Mouse (Mus musculus) lung, postnatal 14 days (tissue): ENCODE data around the gene Msrb2.

Experiments
- DNase-seq: peaks from one replicate; pipeline ENCODE4 v3.0.0; 2021

Msrb2 gene

DNA sequence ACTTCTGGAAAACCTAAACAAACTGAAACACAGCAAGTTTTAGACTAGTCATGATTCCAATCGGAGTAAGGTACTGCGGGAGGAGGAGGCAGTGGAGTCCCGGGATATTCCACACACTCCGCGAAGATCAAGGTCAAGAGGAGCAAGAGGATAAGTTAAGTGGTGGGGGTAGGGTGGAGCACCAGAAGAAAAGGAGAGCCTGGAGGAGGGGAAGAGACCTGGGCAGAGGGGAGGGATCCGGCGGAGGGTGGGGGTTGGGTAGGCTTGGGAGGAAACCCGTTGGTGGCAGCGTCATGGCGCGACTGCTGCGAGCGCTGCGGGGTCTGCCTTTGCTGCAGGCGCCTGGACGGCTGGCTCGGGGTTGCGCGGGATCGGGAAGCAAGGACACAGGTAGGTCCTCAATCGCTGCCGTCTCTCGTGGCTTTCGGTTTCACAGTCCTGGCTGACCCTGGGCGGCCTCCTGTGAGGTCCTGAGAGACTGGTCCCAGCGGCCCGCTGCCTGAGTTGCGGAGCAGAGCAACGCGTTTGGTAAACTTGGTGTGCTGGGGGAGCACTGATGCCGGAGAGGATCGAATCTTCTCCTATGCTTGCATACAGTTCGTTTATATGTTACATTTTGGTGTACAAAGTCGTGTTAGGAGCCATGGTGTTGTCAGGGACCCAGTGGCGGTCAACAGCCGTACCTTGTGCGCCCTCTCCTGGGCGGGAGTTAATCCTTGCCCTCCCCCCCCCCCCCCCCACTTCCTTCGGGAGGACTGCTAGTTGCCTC, at the start of gene Msrb2:
Gene Msrb2 (plus strand): TSS at position 51 of the 769 bp plus-strand sequence.
- peak; percentile 81 for DNase-seq

DNA sequence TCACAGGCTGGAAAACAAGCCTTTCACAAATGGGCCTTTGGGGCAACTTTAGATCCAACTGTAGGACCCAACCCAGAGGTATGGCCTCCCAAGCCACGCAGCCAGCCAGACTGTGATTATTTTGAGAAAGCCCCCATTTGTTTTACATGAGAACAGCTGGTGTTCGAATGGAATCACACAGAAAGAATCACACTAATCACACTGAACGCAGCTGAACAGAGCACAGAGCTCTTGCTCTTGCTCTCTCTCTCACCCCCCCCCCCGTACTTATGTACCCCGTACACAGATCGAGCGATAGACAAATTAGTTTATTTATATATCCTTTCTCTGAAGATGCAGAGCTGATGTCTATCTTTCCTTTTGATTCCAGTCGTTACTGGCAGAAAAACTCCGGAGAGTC, 48.8 kb upstream of the Msrb2 start:
- DNase-seq, result no peak

DNA sequence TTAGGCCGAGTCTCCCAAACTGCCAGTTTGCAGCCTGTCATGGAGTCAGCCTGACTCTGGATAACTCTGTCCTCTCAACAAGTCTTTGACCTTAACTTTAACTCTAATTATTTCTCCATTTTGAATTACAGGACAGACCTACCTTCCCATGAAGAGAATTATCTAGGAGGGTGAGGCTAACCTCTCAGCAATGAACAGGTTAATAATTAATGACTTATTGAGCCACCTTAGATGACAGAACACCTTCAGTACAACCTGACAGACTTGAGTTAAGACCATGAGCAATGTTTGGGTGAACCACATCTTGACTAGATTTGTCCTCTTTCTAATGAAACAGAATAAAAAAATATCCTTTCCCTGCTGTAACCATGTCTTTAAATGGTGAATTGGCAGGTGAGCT, 44.9 kb upstream of the Msrb2 start:
- DNase-seq, result no peak

DNA sequence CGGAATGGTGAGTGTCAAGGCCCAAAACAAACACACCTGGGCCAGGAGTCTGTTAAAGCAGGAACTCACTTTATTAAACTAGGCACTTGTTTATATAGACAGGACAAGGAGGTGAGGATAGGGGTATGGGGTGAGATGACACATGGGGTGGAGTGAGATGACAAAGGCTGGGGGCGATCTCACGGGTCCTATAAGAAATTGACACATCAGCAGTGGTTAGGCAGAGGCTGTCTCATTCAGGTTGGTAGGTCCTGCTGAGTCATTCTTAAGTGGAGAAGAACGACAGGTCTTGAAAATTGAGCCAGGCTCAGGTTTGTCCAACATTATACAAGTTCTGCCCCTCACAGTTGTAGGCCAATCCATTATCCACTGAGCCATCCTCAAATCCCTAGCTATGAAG, 43.4 kb upstream of the Msrb2 start:
- no peak for DNase-seq

DNA sequence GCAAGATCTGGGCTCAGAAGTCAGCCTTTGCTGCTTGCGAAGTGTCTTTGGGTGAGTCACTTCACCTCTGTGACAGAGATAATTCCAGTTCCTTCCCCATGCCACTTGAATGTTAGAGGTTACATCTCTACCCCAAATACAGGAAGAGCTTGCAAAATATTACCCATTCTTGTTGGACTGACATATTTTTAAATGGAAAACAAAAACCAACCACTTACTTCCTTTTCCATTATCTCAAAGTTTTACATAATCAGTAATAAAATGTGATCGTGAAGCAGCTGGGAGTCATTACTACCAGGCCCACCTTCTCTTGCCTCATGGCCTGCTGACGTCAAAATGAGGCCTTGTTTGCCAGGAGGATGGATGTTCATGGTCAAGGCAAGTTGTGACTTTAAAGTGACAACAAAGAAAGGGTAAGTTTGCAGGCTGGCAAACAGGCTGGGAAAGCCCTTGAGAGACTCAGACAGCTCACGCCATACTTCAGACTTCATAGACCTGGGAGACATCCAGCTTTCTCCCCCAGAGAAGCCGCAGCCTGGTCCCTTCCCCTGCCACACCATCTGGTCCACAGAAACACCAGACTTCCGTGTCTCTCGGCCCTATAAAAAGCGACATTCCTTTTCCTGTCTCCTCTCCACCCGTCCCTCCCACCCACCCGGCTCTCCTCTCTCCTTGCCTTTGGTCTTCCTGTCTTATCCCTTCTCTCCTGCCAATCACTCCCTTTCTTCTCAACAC, 27.2 kb upstream of the Msrb2 start:
- DNase-seq, result peak; percentile 45

DNA sequence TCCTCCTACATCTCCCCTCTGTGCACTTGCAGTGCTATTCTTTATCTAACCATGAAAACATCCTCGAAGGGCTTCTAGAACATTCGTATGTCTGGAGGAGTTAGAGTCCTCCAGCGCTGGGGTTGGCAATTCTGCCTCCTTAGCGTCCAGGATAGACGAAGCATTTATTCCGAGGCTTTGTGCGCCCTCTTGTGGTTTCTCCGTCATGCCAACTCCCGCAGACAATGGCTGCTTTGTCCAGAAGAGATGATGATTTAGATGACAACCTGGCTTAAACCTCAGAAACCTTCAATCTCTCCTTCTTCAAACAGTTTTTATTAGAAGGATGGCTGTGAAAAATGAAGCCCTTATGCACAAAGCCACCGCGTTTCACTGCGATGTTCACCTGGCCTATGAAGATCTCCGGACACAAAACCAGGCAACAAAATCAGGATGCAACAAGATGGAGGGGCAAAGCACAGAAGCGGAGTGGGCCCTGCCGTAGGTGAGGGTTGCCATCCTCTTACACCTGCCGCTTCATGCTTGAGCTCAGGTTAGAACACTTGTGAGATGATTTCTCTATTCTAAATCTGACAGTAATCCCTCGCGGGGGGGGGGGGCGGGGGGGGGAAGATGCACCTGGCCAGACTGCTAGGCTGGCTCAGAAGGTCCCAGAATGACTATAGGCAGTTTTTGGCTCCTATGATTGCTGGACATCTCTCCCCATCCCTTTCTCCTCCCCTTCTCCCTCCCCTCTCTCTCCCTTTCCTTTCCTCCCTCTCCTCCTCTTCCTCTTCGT, 26.4 kb upstream of the Msrb2 start:
- peak; percentile 95 for DNase-seq

DNA sequence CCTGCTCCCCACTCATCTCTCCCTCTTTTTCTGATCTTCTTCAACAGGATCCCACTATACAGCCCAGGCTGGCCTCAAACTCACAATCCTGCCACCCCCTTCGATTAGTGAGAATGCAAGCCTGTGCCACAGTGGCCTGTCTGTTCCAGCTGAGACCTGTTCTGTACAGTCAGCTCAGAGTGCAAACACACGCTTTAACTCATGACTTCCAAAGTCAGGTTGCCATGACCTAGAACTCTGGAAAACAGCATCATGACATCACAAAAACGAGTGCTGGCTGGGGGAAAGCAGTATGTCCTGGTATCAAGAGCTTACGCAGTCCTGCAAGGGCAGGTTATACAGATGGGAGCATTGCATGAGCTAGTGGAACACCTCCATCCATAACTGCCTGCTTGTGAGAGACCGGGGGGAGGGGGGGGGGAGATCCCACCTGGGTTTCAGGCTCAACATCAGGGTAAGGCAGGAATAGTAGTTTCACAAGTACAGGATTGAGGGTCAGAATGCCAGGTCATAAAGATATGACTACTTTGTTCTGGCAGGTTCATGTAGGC, 25.8 kb upstream of the Msrb2 start:
- no peak for DNase-seq

DNA sequence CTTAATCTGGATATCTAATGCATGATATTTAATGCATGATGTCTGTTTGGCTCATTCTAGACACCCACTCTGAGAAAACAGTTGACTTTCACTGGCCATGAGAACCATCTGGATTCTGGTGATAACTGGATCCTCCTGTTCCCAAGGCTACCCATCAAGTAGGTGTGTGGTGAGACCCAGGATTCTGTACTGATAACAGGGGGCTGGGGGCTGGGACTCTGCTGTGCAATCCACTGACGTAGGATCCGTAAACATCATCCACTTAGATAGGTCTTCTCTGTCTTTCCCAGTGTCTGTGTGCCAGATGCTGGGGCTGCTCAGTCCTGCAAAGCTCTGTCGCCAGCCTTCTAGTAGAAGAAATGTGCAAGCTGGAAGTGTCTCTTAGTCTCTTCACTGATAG, 22.8 kb upstream of the Msrb2 start:
- DNase-seq, result no peak

DNA sequence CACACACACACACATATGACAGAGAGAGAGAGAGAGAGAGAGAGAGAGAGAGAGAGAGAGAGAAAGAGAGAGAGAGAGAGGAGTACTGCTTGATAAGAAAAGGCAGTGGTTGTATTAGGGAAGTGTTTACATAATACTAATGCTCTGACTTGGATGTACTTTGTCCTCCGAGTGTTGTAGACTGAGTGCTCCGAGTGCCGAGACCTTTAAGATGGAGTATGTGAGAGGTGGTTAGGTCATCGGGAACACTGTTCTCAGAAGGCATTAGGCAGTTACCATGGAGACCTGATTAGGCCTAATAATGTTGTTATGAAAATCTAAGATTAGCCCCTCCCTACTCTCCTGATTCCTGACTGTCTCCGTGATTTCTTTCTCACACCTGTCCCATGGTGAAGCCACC, 21.1 kb upstream of the Msrb2 start:
- DNase-seq, result no peak

DNA sequence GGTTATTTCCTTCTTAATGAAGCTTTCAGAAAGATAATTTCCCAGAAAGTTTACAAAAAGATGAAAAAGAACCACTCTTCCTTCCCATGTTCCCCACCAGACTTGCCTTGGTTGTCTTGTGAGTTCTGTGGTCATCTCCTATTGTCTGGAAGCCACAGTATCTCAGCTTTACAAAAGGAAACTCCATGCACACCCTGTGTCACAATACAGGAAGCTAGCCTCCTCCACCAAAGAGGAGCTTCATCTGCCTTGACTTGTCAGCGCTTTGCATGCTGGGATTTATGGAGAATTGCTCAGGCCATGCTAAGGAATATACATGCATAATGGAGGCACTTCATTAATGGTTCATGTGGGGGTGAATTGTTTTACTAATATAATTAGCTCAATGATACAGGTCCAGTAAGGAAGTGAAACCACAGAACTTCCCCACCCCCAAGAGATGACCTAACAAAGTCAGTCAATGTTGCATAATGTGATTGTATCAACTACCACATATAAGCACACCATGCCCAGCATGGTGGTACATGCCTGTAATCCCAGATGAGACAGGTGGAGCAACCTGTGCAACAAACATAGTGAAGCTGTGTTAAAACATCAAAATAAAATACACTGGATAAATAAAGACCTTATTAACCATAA, 19.5 kb upstream of the Msrb2 start:
- no peak for DNase-seq

DNA sequence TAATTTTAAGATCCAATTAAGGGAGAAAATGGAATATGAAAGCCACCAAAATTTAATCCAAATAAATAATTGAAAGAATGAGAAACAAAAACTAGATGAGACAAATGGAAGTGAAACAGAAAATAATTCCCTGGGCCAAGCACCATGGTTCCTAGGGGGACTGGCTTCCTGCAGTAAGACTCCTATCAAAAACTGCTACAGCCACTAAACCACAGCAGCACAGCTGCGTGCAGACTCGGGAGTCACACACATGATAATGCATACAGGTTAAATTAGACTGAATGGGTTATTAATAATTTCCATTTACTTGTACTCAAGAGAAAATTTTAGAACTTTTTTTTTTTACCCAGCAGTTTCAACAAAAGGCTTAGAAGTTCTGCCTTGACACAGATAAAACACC, 18.1 kb upstream of the Msrb2 start:
- no peak for DNase-seq

DNA sequence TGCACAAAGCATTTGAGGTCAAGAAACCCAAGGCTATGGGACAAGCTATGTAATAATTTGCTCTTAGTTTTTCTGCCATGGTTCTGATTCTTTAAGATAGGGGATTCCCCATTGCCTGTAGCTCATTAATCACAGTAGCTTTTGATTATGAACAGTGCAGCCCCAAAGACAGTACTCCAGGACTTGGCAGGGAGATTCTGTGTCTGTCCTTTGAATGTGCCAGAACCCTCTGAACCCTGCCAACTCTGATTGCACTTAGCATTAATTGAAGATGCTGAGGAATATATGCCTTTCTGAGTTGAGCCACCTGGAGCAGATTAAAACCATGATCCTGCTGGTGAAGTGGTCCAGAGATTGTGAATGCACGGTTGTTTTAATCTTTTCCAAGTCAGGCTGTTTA, 8.4 kb upstream of the Msrb2 start:
- DNase-seq, result no peak

DNA sequence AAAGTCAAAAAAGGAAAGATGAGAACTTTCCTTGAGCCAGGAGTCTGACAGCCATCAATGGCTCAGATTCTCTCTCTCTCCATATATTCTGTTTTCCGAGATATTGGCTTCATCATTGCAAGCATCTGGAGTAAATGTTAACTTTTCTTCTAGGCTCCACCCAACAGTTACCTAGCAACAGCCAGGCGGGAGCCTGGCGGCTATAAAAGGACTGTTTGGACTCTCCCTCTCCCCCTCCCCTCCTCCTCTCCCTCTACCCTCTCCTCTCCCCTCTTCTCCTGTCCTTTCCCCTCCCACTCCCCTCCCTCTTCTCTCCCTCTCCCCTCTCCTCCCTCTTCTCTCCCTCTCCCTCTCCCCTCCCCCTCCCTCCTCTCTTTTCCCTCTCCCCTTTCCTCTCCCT, 4.8 kb upstream of the Msrb2 start:
- DNase-seq, result no peak

DNA sequence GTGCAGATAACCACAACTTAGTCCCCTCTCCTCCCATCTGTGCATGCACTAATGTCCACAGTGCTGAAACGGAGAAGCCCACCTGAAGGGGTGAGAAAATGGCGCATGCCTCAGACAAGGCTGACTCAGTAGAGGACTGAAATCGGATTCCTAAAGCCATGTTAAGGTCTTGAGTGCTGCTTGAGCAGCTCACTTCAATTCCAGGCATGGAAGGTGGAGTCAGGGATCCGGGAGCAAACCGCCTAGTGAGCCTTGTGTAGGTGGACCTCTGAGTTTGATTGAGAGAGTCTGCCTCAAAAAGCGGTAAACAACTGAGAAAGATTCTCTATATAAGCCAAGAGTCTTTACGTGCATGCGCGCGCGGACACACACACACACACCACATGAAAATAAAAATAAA, 4.1 kb upstream of the Msrb2 start:
- no peak for DNase-seq

DNA sequence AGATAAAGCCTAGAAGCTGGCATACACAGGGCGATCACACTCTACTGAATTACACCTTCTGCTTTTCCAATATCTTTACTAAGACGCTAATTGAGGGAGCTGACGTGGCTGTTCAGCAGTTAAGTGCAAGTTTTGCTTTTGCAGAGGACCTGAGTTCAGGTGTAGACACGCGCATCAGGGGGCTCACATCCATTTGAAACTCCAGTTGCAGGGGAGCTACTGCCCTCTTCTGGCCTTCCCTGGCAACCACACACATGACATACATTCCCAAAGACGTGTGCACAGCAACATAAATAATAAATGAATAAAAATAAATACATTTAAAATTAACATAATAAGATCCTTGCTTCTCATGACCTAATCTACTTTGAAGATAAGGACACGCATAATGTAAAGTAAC, 2.5 kb downstream of the Msrb2 start:
- no peak for DNase-seq

DNA sequence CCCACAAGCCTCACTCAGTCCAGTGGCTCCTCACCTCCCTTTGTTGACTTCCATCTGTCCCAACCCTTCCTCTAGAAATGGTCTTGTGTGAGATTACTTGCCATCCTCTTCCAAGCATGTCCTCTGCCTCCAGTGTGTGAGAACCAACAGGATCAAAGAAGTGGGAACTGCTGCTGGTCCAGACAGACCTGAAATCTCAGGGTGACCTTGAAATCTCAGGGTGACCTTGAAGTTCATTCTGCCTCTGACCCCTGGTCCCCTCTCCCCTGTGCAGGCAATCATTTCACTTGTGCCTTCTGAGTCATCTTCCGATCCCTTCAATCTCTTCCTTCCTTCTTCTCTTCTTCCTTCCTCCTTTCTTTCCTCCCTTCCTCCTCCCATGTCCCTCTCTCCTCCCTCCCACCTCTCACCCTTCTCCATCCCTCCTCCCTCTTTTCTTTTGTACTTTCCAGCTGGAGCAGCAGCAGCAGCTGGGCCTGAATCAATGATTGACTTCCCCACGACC, 9.3 kb downstream of the Msrb2 start:
- no peak for DNase-seq

DNA sequence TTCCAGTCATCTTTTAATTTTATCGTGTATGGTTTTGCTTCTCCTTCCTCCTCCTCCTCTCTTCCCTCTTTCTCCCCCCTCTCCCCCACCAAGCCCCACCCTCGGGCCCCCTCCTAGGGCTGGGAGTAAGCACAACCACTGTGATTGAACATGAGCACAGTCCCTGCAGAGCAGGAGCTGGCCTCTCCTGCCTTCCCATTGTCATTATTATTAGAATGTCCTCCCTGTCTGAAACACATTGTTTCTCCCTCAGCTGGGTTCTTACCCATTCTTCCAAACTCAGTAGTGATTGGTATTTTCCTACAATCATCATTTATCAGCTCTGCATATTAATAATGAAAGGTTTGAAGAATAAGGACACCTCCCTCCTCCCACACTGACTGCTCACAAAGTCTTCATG, 9.7 kb downstream of the Msrb2 start:
- no peak for DNase-seq

DNA sequence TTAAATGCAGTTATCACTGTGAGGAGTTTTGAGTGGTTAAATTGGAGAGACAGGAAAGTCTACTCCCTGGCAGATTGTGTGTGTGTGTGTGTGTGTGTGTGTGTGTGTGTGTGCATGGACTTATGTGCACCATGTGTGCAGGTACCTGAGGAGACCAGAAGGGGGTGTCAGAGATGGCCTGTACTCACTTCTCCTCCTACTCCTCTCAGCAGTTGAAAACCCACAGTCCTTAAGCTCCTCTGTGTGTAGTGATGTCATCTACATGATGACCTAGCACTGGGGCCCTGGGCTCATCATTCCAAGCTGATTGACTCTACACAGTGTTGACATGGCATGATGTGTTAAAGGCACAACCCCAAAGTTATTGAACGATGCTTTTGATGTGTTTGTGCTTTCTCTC, 11.0 kb downstream of the Msrb2 start:
- DNase-seq, result no peak

DNA sequence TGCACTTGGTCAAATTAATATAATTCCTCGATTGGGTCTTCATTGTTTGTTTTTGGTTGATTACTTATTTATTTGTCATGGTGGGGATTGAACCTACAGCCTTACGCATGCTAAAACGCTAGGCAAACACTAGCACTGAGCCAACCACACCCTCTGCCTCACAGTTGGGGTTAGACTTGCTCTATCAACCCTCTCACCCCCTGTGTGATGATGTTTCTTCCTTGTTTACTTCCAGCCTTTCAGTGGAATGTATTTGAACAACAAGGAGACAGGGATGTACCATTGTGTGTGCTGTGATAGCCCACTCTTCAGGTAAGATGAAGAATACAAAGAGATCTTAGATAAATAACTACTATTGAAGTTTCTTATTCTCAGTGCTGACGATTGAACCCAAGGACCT, 11.8 kb downstream of the Msrb2 start:
- DNase-seq, result no peak

DNA sequence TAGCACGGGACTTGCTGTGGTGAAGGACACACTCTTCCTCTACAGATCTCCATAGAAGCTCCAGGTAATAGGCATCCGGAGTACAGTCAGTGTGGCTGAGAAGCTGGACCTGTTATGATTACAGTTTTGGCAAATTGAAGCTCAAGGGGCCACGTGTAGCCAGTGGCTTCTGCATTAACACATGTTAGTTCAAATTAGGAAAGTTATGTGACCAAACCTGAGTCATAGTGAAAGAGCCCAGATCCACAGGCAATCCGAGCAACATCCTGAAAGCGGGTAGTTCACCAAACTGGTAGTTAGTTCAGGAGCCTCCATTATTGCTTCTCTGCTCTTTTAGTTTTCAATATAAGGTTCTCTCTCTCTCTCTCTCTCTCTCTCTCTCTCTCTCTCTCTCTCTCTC, 14.5 kb downstream of the Msrb2 start:
- no peak for DNase-seq

DNA sequence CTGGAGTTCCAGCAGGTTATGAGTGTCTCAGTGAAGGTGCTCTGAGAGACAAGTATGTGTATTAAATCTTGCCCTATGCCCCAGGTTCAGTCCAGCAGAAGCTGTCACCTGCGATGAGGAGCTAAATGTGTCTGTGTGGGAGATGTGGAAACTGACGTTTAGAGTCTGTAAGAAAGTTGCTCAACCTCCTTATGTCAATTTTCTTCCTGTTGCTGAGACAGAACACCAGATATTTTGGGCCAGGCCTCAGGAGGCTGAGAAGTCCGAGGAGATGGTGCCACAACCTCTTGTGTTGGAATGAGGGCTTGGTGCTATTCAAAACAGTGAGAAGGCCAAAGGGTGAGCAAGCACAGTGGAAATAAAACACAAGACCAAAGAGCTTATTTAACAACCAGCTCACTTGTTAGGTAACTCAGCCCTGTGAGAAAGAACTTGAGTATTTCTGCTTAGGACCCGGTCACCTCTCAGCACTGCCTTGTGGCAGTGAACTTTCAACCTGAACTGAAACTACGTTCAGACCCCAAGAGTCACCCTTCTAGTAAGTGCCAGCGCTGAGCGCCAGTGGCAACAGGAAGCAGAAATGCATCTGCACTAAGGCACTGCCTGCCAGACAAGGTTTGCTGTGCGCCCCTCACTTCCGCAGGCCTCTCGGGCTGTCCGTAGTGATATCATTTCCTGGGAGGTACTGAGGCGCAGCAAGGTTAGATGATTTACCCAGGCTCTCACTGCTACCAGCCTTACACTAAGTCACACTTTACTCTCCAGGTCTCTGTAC, 17.3 kb downstream of the Msrb2 start:
- no peak for DNase-seq
